ENCODE assay signal across 8 mouse cellular contexts in genomic region chr8:70152537-70153257, GRCm38 (mm10). TPM values are rescaled to one million over a fixed set of nuclear protein-coding genes. Genes with fewer than 3 reads are reported as not detected.
A peak's percentile ranks its signal among the peaks of the same experiment; 100 is the strongest.
DNase-seq lines count a peak whose midpoint lies in the region; ATAC-seq and TF ChIP-seq lines count a peak whose summit lies in the region.

No protein-coding gene starts in this region.

- H3K9me3 ChIP-seq in hindbrain, embryonic 15.5 days: no peaks in the 10 kb centered on the region
- no peaks in the 10 kb centered on the region for H3K9me3 ChIP-seq in limb, embryonic 13.5 days
- H3K9me3 ChIP-seq in midbrain, embryonic 13.5 days: no peaks in the 10 kb centered on the region

- no peak overlapping the region for H3K27ac ChIP-seq in gastrocnemius, adult 2 months
- H3K27ac ChIP-seq in hindbrain, embryonic 15.5 days (replicated peaks): no peak overlapping the region
- no peak overlapping the region for H3K27ac ChIP-seq in limb, embryonic 13.5 days
- no peak overlapping the region for H3K27ac ChIP-seq in midbrain, embryonic 13.5 days

- no peaks in the 10 kb centered on the region for H3K36me3 ChIP-seq in hindbrain, embryonic 15.5 days
- no peaks in the 10 kb centered on the region for H3K36me3 ChIP-seq in limb, embryonic 13.5 days
- no peaks in the 10 kb centered on the region for H3K36me3 ChIP-seq in midbrain, embryonic 13.5 days

- TF ChIP-seq CTCF in gastrocnemius, adult 2 months (IDR thresholded peaks at IDR 0.05): no peak

- H3K9ac ChIP-seq in hindbrain, embryonic 15.5 days: no peak overlapping the region
- 0 out of 2 replicates have a peak overlapping the region, but pooled peaks have one; percentile 19 for H3K9ac ChIP-seq in limb, embryonic 13.5 days
- 0 out of 2 replicates have a peak overlapping the region, but pooled peaks have one; percentile 4 for H3K9ac ChIP-seq in midbrain, embryonic 13.5 days (replicated peaks)

- DNase-seq in cerebellum, postnatal 25 days: peak; percentile 42 to 68
- no peak for DNase-seq in cerebellum, adult 9-11 months
- DNase-seq in c-Kit-negative CD71-positive TER-119-positive erythroid progenitor cells, embryonic 14.5 days (ENCODE audit: low read depth, low spot score): peak; percentile 49
- DNase-seq in gastrocnemius, adult 2 months: peak; percentile 71
- DNase-seq in spleen, postnatal 10 days (ENCODE audit: low spot score in 2 of 2): peak; percentile 59 to 87

- H3K4me3 ChIP-seq in gastrocnemius, adult 2 months: no peak overlapping the region
- H3K4me3 ChIP-seq in hindbrain, embryonic 15.5 days: no peak overlapping the region
- H3K4me3 ChIP-seq in limb, embryonic 13.5 days: peak overlapping the region; percentile 10
- no peak overlapping the region for H3K4me3 ChIP-seq in midbrain, embryonic 13.5 days (replicated peaks)

- 0 out of 2 replicates have a peak, but pooled peaks cover 5% of the 10 kb centered on the region for H3K27me3 ChIP-seq in hindbrain, embryonic 15.5 days
- peaks cover 16% of the 10 kb centered on the region for H3K27me3 ChIP-seq in limb, embryonic 13.5 days
- H3K27me3 ChIP-seq in midbrain, embryonic 13.5 days: peaks cover 12% of the 10 kb centered on the region; the same call in 1 of the 2 replicates

- ATAC-seq in hindbrain, embryonic 15.5 days (ENCODE audit: low FRiP score, low read depth): peak; percentile 90
- ATAC-seq in limb, embryonic 13.5 days (ENCODE audit: low FRiP score, low read depth): peak; percentile 95
- peak; percentile 93 for ATAC-seq in midbrain, embryonic 13.5 days

- 13% methylated on average over 22 of the region's 22 CpGs for WGBS in hindbrain, embryonic 15.5 days
- 10% methylated on average over 18 of the region's 22 CpGs for WGBS in limb, embryonic 13.5 days
- WGBS in midbrain, embryonic 13.5 days: 20% methylated on average over 22 of the region's 22 CpGs

- intact Hi-C loops in gastrocnemius, adult 2 months (cut with DNase I): no loop called here

- H3K4me2 ChIP-seq in hindbrain, embryonic 15.5 days: peak overlapping the region; percentile 49
- H3K4me2 ChIP-seq in limb, embryonic 13.5 days (replicated peaks): peak overlapping the region; percentile 47
- H3K4me2 ChIP-seq in midbrain, embryonic 13.5 days (replicated peaks): peak overlapping the region; percentile 32

- H3K4me1 ChIP-seq in hindbrain, embryonic 15.5 days (replicated peaks): peaks cover 8% of the 10 kb centered on the region; the same call in 1 of the 2 replicates
- peaks cover 10% of the 10 kb centered on the region for H3K4me1 ChIP-seq in limb, embryonic 13.5 days
- H3K4me1 ChIP-seq in midbrain, embryonic 13.5 days (replicated peaks): peaks cover 8% of the 10 kb centered on the region; the same call in 1 of the 2 replicates

RNA-seq across cellular contexts. Expression of gene Mef2b, which starts 13.2 kb away (rescaled TPM):
- under 1 TPM; 0.31 to 0.56 TPM for total RNA-seq in gastrocnemius, adult 2 months (2021)
- 0.48 and 0.80 TPM in 2 replicates for polyA plus RNA-seq in hindbrain, embryonic 15.5 days (2015; fragmentation: Nextera tagmentation; extraction: Ambion mirVana)
- 0.38 TPM in 2 replicates for polyA plus RNA-seq in limb, embryonic 13.5 days (2015; fragmentation: Nextera tagmentation; extraction: Ambion mirVana)
- 0.26 and 0.59 TPM in 2 replicates for polyA plus RNA-seq in midbrain, embryonic 13.5 days (2015; fragmentation: Nextera tagmentation; extraction: Ambion mirVana)

RNA-seq across cellular contexts. Expression of gene Borcs8, which starts 13.4 kb away (rescaled TPM):
- 10 to 100 TPM; 11.6 to 14.8 TPM for total RNA-seq in gastrocnemius, adult 2 months (2021)
- 54.6 and 55.1 TPM in 2 replicates for polyA plus RNA-seq in hindbrain, embryonic 15.5 days (2015; fragmentation: Nextera tagmentation; extraction: Ambion mirVana)
- polyA plus RNA-seq in limb, embryonic 13.5 days (2015; fragmentation: Nextera tagmentation; extraction: Ambion mirVana): 51.0 and 56.0 TPM in 2 replicates
- 53.0 and 56.5 TPM in 2 replicates for polyA plus RNA-seq in midbrain, embryonic 13.5 days (2015; fragmentation: Nextera tagmentation; extraction: Ambion mirVana)

RNA-seq across cellular contexts. Expression of gene Rfxank, which starts 13.7 kb away (rescaled TPM):
- 10 to 100 TPM in 1 of 2 experiments, 1 to 10 TPM in 1; 7.5 to 10.7 TPM for total RNA-seq in gastrocnemius, adult 2 months (2021)
- 13.0 and 13.6 TPM in 2 replicates for polyA plus RNA-seq in hindbrain, embryonic 15.5 days (2015; fragmentation: Nextera tagmentation; extraction: Ambion mirVana)
- polyA plus RNA-seq in limb, embryonic 13.5 days (2015; fragmentation: Nextera tagmentation; extraction: Ambion mirVana): 23.8 and 26.0 TPM in 2 replicates
- 12.5 and 13.4 TPM in 2 replicates for polyA plus RNA-seq in midbrain, embryonic 13.5 days (2015; fragmentation: Nextera tagmentation; extraction: Ambion mirVana)

RNA-seq across cellular contexts. Expression of gene Tmem161a, which starts 19.5 kb away (rescaled TPM):
- total RNA-seq in gastrocnemius, adult 2 months (2021): 10 to 100 TPM; 81.1 to 86.2 TPM
- 47.3 and 53.1 TPM in 2 replicates for polyA plus RNA-seq in hindbrain, embryonic 15.5 days (2015; fragmentation: Nextera tagmentation; extraction: Ambion mirVana)
- 66.5 and 70.6 TPM in 2 replicates for polyA plus RNA-seq in limb, embryonic 13.5 days (2015; fragmentation: Nextera tagmentation; extraction: Ambion mirVana)
- 44.6 and 49.5 TPM in 2 replicates for polyA plus RNA-seq in midbrain, embryonic 13.5 days (2015; fragmentation: Nextera tagmentation; extraction: Ambion mirVana)

RNA-seq across cellular contexts. Expression of gene Nr2c2ap, which starts 21.6 kb away (rescaled TPM):
- 1 to 10 TPM; 4.3 to 6.5 TPM for total RNA-seq in gastrocnemius, adult 2 months (2021)
- polyA plus RNA-seq in hindbrain, embryonic 15.5 days (2015; fragmentation: Nextera tagmentation; extraction: Ambion mirVana): 38.3 and 42.8 TPM in 2 replicates
- polyA plus RNA-seq in limb, embryonic 13.5 days (2015; fragmentation: Nextera tagmentation; extraction: Ambion mirVana): 25.1 and 26.0 TPM in 2 replicates
- polyA plus RNA-seq in midbrain, embryonic 13.5 days (2015; fragmentation: Nextera tagmentation; extraction: Ambion mirVana): 27.2 and 30.4 TPM in 2 replicates
